Mouse (Mus musculus) G1E-ER4 (cell line): ENCODE data around the gene Adarb1. TPM values are rescaled to one million over a fixed set of nuclear protein-coding genes. Genes with fewer than 3 reads are reported as not detected.

Experiments
- GATA1 ChIP-seq: IDR thresholded peaks from one replicate; pipeline ENCODE4 v1.8.0; 2012; ENCODE audit warnings: low read length, inconsistent platforms
- polyA plus RNA-seq: library from polyadenylated mRNA; stranded (reverse); fragments of >175 nt; gene quantifications from 2 replicates; pipeline ENCODE4 v1.2.3, GENCODE M21; 2012

Adarb1 gene
- polyA plus RNA-seq: not detected in 2 replicates

GRCm38 (mm10) chr10:77418138-77418537, at the start of gene Adarb1:
Gene Adarb1, minus strand, starts transcription at chr10:77418270.
- no peak for TF ChIP-seq GATA1

- TF ChIP-seq GATA1: no peak
Measured at GRCm38 (mm10) chr10:77467407-77467806, 49.3 kb upstream of the Adarb1 start.

GRCm38 (mm10) chr10:77465902-77466301, 47.8 kb upstream of the Adarb1 start:
- TF ChIP-seq GATA1: no peak

- no peak for TF ChIP-seq GATA1
Measured at GRCm38 (mm10) chr10:77464181-77464936, 46.3 kb upstream of the Adarb1 start.

GRCm38 (mm10) chr10:77461161-77461560, 43.1 kb upstream of the Adarb1 start:
- TF ChIP-seq GATA1: no peak

- no peak for TF ChIP-seq GATA1
Measured at GRCm38 (mm10) chr10:77457701-77458100, 39.6 kb upstream of the Adarb1 start.

GRCm38 (mm10) chr10:77456507-77456906, 38.4 kb upstream of the Adarb1 start:
- no peak for TF ChIP-seq GATA1

- no peak for TF ChIP-seq GATA1
Measured at GRCm38 (mm10) chr10:77455251-77456010, 37.4 kb upstream of the Adarb1 start.

- TF ChIP-seq GATA1: no peak
Measured at GRCm38 (mm10) chr10:77454795-77455194, 36.7 kb upstream of the Adarb1 start.

- no peak for TF ChIP-seq GATA1
Measured at GRCm38 (mm10) chr10:77451822-77452221, 33.8 kb upstream of the Adarb1 start.

GRCm38 (mm10) chr10:77450159-77450464, 32.0 kb upstream of the Adarb1 start:
- TF ChIP-seq GATA1: no peak

GRCm38 (mm10) chr10:77449315-77450158, 31.5 kb upstream of the Adarb1 start:
- TF ChIP-seq GATA1: no peak

- TF ChIP-seq GATA1: no peak
Measured at GRCm38 (mm10) chr10:77448698-77449247, 30.7 kb upstream of the Adarb1 start.

GRCm38 (mm10) chr10:77448209-77448608, 30.1 kb upstream of the Adarb1 start:
- TF ChIP-seq GATA1: no peak

- TF ChIP-seq GATA1: no peak
Measured at GRCm38 (mm10) chr10:77447755-77448154, 29.7 kb upstream of the Adarb1 start.

GRCm38 (mm10) chr10:77442250-77442649, 24.2 kb upstream of the Adarb1 start:
- no peak for TF ChIP-seq GATA1
